Mouse (Mus musculus) left cerebral cortex, adult 8-10 months (tissue): ENCODE measurements around the gene Cd68. TPM values are rescaled to one million over a fixed set of nuclear protein-coding genes. Genes with fewer than 3 reads are reported as not detected.
"Not testable (repeated sequence)": the region's sequence is repeated elsewhere in the genome, so short reads cannot be mapped to it uniquely, and the experiment has no call there.

Experiments
- DNase-seq, 2 experiments: peaks; one replicate each; pipeline ENCODE4 v3.0.0; 2022; ENCODE audit warnings: low spot score in 2 of 2
- microRNA-seq, 2 experiments: library from miRNA; unstranded; fragments of <30 nt; microRNA quantifications; one replicate each; pipeline ENCODE4 v1.2.0; 2022
- total RNA-seq, 4 experiments: library from RNA; stranded (reverse); gene quantifications; 2 replicates each; pipeline ENCODE4 v1.2.4; 2022

Cd68 gene
- total RNA-seq, 4 experiments from 2014 or later = 14.1 to 63.3 (median 34.2) TPM

GRCm38 (mm10) chr11:69632284-69633089 is 33.5 kb downstream of the Cd68 start, which contains the start of gene Fxr2:
TSS of gene Fxr2 (plus strand) at chr11:69632990.
- DNase-seq = peak; percentile 99 to 100

GRCm38 (mm10) chr11:69629802-69630201 is 36.2 kb downstream of the Cd68 start:
- DNase-seq = no peak

DNA sequence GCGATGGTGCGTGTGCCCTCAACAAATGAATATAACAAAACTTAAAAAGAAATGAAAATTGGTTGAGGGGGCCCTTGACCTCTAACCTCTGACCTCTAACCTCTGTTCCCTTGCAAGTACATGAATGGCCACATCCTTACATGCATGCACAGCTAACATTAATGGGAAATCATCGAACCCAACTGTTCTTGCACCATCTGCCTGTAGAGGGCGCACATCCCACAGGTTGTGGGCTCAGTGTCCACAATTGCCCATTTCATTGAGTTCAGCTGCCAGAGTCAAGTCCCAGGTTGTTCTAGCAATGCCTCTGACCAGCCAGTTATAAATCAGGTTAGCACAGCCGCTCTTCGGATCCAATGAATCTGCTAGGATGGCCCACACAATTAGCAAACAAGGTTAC is 37.7 kb downstream of the Cd68 start:
- peak in 1 of 2 experiments; percentile 61 for DNase-seq

DNA sequence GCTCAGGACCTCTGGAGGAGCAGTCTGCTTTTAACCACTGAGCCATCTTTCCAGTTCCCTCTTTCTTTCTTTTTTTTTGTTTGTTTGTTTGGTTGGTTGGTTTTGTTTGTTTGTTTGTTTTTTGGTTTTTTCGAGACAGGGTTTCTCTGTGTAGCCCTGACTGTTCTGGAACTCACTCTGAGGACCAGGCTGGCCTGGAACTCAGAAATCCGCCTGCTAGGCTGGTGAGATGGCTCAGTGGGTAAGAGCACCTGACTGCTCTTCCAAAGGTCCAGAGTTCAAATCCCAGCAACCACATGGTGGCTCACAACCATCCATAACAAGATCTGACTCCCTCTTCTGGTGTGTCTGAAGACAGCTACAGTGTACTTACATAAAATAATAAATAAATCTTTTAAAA is 41.6 kb downstream of the Cd68 start:
- DNase-seq = not testable (repeated sequence)

DNA sequence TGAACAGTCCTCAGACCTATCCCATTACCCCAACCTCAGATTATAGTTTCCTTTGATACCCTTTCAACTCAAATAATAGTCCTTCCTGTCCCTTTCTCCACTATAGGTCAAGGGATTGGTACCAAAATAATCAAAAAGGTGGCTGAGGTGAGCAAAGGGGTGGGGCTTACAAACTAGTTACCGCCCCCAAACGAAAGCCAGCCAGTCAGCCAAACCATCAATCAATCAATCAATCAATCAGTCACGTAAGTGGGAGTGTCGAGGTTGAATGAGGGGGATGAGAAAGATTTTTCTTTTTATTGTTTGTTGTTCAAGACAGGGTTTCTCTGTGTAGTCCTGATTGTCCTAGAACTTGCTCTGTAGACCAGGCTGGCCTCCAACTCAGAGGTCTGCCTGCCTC is 42.9 kb downstream of the Cd68 start:
- DNase-seq = no peak

DNA sequence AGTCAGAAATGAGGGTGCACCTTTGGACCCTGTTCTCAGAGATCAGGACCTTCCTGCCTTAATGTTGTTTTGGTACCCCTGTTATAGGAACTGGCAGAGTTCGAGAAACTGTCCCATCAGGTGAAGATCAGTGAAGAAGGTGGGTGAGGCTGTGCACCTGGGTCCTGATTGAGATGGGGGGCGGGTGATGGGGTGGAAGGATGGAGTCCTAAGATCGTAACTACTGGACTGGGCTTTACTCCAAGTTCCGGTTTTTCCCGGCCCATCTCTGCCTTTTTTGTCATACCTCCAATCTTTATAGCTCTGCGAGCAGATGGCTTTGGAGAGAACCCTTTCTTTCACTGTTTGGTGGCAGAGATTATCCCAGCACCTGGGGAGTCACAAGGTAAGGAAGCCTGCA is 43.5 kb downstream of the Cd68 start:
- DNase-seq = no peak

DNA sequence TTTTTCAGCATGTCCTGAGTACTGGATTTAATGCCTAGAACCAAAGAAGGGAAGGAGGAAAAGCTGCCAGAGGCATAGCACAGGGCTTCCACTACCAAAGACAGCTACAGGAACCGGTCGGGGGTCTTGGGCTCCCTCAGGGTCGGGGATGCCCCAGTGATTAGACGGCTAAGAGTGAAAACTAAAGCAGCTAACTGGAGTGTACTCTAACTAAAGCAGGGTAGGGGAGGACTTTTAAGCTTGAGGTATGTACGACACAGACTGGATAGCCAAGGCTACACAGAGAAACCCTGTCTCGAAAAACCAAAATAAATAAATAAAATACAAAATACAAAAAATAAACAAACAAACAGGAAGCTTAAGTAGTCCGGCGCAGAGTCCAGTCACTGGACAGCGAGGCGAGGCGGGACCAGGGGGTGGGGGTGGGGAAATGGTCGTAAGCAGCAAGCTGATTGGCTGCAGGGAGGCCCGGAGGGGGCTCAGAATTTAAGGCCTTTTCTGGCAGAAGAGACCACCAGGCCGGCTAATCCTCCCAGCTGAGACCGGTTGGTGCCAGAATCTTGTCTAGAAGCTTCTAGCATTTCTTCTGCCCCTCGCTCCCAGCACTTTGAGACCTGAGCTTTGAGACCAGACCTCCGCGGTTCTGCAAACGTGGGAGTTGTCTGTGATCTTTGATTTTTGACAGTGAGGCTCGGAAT is 44.2 kb downstream of the Cd68 start, which contains the start of gene Sat2:
Gene Sat2 (plus strand): TSS at position 454 of the 698 bp plus-strand sequence.
- no peak for DNase-seq

GRCm38 (mm10) chr11:69620394-69621081 is 45.4 kb downstream of the Cd68 start:
- DNase-seq = no peak

- DNase-seq = no peak
These were observed 48.1 kb downstream of the Cd68 start, which contains the start of gene Shbg for GRCm38 (mm10) chr11:69617805-69618204. TSS of gene Shbg (minus strand) at chr11:69617905.

GRCm38 (mm10) chr11:69616781-69617180 is 49.2 kb downstream of the Cd68 start:
- DNase-seq = no peak

DNA sequence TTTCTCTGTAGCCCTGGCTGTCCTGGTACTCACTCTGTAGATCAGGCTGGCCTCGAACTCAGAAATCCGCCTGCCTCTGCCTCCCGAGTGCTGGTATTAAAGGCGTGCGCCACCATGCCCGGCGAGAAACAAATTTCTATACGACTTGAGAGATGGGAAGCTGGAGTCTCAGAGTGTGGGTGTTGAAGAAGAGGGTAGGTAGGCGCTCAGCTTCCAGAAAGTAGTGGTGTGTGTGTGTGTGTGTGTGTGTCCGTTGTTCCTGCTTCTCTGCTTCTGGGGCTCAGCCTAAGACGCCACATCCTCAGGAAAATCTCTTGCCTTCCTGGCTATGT is 51.7 kb downstream of the Cd68 start:
- DNase-seq = not testable (repeated sequence)

Small RNAs within 50 kb of the gene (microRNA-seq; reads per million reads assigned to microRNA genes)
- gene Mir1934 (5.7 to 5.9 reads per million in 2 experiments), gene Mir467f (0 reads per million in 2 experiments)

Other genes with a start within 250 kb of the Cd68 start
- gene Dnah2, start 117.0 kb downstream of the Cd68 start, total RNA-seq = 1 to 10 TPM; 3.3 to 4.9 (median 3.9) TPM
- gene Efnb3, start 105.9 kb downstream of the Cd68 start, total RNA-seq = 10 to 100 TPM; 89.2 to 96.6 (median 90.5) TPM
- gene Wrap53, start 85.9 kb downstream of the Cd68 start, total RNA-seq = 10 to 100 TPM; 10.1 to 13.8 (median 11.3) TPM
- gene Trp53, start 85.8 kb downstream of the Cd68 start, total RNA-seq = 10 to 100 TPM; 26.6 to 32.6 (median 28.2) TPM
- 100 to 1,000 TPM; 400 to 455 (median 419) TPM for gene Atp1b2, start 60.2 kb downstream of the Cd68 start, total RNA-seq
- gene Shbg, start 48.2 kb downstream of the Cd68 start, total RNA-seq = 1 to 10 TPM in 1 of 4 experiments, not detected in 3; 1.0 TPM
- gene Sat2, start 44.1 kb downstream of the Cd68 start, total RNA-seq = 10 to 100 TPM in 3 of 4 experiments, 1 to 10 TPM in 1; 7.9 to 11.6 (median 10.5) TPM
- gene Fxr2, start 33.2 kb downstream of the Cd68 start, total RNA-seq = 100 to 1,000 TPM; 132 to 147 (median 140) TPM
- under 1 TPM in 1 of 4 experiments, not detected in 3; 0.46 TPM for gene Sox15, start 10.8 kb downstream of the Cd68 start, total RNA-seq
- 10 to 100 TPM; 59.3 to 68.7 (median 61.4) TPM for gene Mpdu1, start 3.5 kb downstream of the Cd68 start, total RNA-seq
- 100 to 1,000 TPM; 268 to 307 (median 295) TPM for gene Eif4a1, start 6.3 kb upstream of the Cd68 start, total RNA-seq
- gene Senp3, start 15.9 kb upstream of the Cd68 start, total RNA-seq = 10 to 100 TPM; 72.6 to 96.8 (median 83.6) TPM
- 1 to 10 TPM; 2.5 to 4.2 (median 3.2) TPM for gene Tnfsf13, start 19.6 kb upstream of the Cd68 start, total RNA-seq
- 10 to 100 TPM; 10.2 to 15.1 (median 11.7) TPM for gene Tnfsf12, start 29.7 kb upstream of the Cd68 start, total RNA-seq
- gene Tnfsfm13, start 29.9 kb upstream of the Cd68 start, total RNA-seq = 1 to 10 TPM; 1.5 to 2.0 (median 1.8) TPM
- 10 to 100 TPM; 48.6 to 56.4 (median 51.3) TPM for gene Polr2a, start 92.5 kb upstream of the Cd68 start, total RNA-seq
- not detected for gene Slc35g3, start 95.8 kb upstream of the Cd68 start, total RNA-seq
- gene Zbtb4, start 99.8 kb upstream of the Cd68 start, total RNA-seq = 100 to 1,000 TPM; 138 to 158 (median 147) TPM
- gene Chrnb1, start 129.8 kb upstream of the Cd68 start, total RNA-seq = 1 to 10 TPM in 2 of 4 experiments, under 1 TPM in 2; 0.51 to 1.2 (median 0.92) TPM
- gene Fgf11, start 135.7 kb upstream of the Cd68 start, total RNA-seq = 10 to 100 TPM; 18.8 to 22.3 (median 19.7) TPM
- gene Tmem102, start 139.5 kb upstream of the Cd68 start, total RNA-seq = under 1 TPM in 2 of 4 experiments, not detected in 2; 0.16 to 0.20 TPM
- gene Gm39566, start 149.1 kb upstream of the Cd68 start, total RNA-seq = not detected
- not detected for gene Spem2, start 152.3 kb upstream of the Cd68 start, total RNA-seq
- under 1 TPM in 3 of 4 experiments, not detected in 1; 0.43 to 0.74 (median 0.49) TPM for gene Spem1, start 156.0 kb upstream of the Cd68 start, total RNA-seq
- 100 to 1,000 TPM; 217 to 228 (median 217) TPM for gene Nlgn2, start 171.6 kb upstream of the Cd68 start, total RNA-seq
- gene Tmem256, start 172.4 kb upstream of the Cd68 start, total RNA-seq = 100 to 1,000 TPM; 117 to 147 (median 123) TPM
- 10 to 100 TPM; 16.0 to 20.0 (median 18.6) TPM for gene Plscr3, start 180.2 kb upstream of the Cd68 start, total RNA-seq
- gene Tnk1, start 192.6 kb upstream of the Cd68 start, total RNA-seq = under 1 TPM in 3 of 4 experiments, not detected in 1; 0.26 to 0.46 (median 0.30) TPM
- gene Tmem95, start 211.9 kb upstream of the Cd68 start, total RNA-seq = not detected
- gene Kctd11, start 215.3 kb upstream of the Cd68 start, total RNA-seq = 1 to 10 TPM; 1.0 to 2.0 (median 1.2) TPM
- not detected for gene Acap1, start 229.4 kb upstream of the Cd68 start, total RNA-seq
- gene 2810408A11Rik, start 234.8 kb upstream of the Cd68 start, total RNA-seq = 1 to 10 TPM in 1 of 4 experiments, under 1 TPM in 3; 0.39 to 1.1 (median 0.56) TPM
- 100 to 1,000 TPM in 3 of 4 experiments, 10 to 100 TPM in 1; 97.6 to 122 (median 112) TPM for gene Neurl4, start 234.9 kb upstream of the Cd68 start, total RNA-seq
- 10 to 100 TPM; 27.1 to 37.6 (median 32.4) TPM for gene Gps2, start 247.7 kb upstream of the Cd68 start, total RNA-seq